Mouse (Mus musculus): Measurements from ENCODE around the gene Bcl2l15.

GRCm38 (mm10) chr3:103834001-103834400, 1.6 kb downstream of the Bcl2l15 start:
- TF ChIP-seq GATA1 (IDR thresholded peaks at IDR 0.05; ENCODE audit: borderline replicate concordance, low read length) (no peak), FLI1 (IDR thresholded peaks at IDR 0.05; ENCODE audit: low read length) (no peak)

Data from megakaryocyte, embryonic 14.5 days (primary cell).